Mouse (Mus musculus): ENCODE data around the gene Lingo3. TPM values are rescaled to one million over a fixed set of nuclear protein-coding genes. Genes with fewer than 3 reads are reported as not detected.
"Not testable (repeated sequence)": the region's sequence is repeated elsewhere in the genome, so short reads cannot be mapped to it uniquely, and the experiment has no call there.

Gene Lingo3
- total RNA-seq, 2 experiments from 2014 or later = 1.8 to 2.5 TPM

GRCm38 (mm10) chr10:80843087-80843930 lies 530 bp downstream of the Lingo3 start:
- no peak for DNase-seq

DNA sequence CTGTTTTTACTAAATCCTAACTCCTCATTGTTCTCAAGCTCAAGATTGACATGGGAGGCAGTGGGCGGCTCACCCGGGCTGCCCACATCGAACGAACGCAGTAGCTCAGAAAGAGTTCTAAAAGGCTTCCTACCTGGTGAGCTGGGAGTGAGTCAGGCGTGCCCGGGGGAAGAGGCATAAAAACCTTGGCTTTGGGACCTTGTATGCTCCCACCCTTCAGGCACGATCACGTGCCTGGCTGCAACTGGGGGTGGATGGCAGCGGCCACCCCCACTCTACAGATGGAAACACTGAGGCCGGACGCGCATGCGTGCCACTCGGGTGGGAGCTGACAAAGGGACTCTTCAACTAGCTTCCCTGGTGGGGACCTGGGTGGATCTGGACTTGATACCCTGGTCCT lies 1.5 kb downstream of the Lingo3 start:
- no peak for DNase-seq

DNA sequence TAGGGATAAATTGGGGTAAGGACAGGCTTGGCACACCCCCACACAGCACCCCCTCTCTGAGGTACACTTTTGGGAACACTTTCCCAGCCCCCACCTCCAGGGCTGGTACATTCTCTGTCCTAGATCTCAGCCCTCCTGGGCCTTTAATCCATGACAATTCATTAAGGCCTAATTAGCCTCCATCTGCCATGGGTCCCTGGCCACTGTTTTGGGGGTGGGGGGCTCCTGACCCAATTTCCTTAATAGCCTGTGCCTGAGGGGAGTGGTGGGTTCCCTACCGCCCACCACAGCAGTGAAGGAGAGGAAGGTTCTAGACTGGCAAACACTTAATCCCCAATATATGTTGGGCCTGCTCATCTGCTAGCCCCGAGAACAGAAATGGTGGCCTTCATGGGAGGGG lies 2.2 kb downstream of the Lingo3 start:
- DNase-seq = no peak

GRCm38 (mm10) chr10:80839848-80840247 lies 4.0 kb downstream of the Lingo3 start:
- DNase-seq = no peak

DNA sequence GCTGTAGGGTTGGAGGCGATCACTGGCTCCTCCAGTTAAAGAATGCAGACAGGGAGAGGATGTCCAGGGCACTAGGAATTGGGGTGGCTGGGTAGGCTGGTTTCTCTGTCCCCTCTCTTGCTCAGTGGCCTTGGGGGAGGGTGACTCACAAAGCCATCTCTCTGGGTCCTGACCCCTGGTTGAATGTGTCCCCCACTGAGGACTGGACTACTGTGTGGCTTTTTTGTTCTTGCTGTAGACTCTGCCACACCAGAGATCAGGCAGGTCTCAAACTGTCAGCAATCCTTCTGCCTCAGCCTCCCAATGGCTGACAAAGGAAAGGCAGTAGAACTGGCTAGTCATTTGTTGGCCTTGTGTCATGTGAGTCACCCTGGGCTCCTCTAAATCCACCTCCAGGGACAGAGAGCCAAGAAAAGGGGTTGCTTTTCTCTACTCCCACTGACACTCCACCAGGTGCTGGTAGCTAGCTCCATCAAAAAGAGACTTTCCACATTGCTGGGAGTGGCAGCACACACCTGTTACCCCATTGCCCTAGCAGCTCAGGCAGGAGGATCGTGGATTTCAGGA lies 5.4 kb downstream of the Lingo3 start:
- DNase-seq = no peak

GRCm38 (mm10) chr10:80837827-80838226 lies 6.0 kb downstream of the Lingo3 start:
- peak; percentile 46 for DNase-seq

DNA sequence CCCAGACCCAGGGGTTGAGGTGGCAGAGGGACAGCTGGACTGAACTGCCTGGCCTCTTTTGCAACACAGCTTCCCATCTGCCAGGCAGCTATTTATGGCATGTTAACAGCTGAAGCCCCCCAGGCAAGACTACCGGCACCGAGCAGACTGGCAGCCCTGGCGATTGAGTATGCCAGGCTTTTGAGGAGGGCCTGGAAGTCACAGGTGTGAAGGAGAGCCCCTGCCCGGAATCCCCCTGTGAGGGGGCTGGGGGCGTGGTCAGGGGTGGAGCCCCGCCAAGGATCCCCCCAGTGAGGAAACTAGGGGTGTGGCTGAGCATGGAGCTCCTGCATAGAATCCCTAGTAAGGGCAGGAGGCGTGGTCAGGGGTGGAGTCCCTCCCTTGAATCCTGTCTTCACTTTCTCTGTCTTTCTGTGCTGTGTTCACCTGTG lies 6.9 kb downstream of the Lingo3 start:
- no peak for DNase-seq

DNA sequence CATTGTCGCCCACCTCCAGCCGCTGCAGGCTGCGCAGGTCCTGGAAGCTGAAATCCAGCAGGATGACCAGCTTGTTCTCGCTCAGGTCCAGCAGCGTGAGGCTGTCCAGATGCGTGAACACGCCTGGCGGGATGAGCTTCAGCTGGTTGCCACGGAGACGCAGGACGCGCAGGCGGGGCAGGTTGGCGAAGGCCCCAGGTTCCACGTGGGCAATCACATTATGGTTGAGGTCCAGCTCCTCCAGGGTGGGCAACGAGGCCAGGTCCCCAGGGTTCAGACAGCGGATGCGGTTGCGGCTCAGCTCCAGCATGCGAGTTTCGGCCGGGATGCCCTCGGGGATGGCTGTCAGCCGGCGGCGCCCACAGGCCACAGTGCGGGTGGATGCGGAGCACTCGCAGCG lies 8.2 kb downstream of the Lingo3 start:
- DNase-seq = no peak

GRCm38 (mm10) chr10:80832818-80833217 lies 11.0 kb downstream of the Lingo3 start:
- DNase-seq = no peak

GRCm38 (mm10) chr10:80831136-80831535 lies 12.7 kb downstream of the Lingo3 start:
- peak; percentile 62 for DNase-seq

DNA sequence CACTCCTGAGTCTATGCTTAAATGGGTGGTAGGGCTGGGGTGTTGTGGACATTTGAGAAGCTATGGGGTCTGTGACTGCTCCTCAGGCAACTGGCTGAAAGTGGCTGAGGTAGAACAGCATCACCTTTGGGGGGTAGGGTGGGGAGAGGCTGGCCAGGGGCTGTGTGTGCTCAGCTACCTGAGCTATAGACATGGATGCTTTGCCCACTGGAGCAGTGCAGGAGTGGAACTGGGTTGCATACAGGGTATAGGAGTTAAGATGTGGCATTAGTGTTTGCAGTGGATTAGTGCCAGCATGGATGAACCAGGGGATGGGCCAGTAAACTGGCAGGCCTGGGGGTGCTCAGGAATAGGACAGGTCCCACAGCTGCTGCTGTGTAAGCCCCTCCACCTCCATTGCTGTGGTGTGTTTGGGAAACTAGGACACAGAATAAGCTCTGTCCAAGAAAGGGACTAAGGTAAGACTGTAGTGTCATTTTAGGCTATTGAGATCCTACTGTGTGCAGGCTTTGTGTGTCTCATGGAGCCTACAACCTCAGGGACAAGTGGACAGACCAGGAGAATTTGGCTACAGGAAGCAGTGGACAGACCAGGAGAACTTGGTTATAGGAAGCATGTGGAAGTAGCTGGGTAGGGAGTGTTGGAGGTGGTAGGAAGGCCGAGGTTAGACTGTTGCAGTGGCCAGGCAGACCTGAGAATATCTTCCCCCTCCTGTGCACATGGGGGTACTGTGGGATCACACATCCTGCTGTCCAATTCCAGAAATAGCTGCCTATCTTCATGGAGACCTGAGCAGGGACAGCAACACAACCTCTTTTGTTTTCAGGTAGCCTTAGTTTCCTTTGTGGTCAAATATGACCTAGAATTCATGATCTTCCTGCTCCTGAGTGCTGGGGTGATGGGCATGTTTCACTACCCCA lies 14.2 kb downstream of the Lingo3 start:
- no peak for DNase-seq

GRCm38 (mm10) chr10:80828587-80828986 lies 15.3 kb downstream of the Lingo3 start:
- not testable (repeated sequence) for DNase-seq

DNA sequence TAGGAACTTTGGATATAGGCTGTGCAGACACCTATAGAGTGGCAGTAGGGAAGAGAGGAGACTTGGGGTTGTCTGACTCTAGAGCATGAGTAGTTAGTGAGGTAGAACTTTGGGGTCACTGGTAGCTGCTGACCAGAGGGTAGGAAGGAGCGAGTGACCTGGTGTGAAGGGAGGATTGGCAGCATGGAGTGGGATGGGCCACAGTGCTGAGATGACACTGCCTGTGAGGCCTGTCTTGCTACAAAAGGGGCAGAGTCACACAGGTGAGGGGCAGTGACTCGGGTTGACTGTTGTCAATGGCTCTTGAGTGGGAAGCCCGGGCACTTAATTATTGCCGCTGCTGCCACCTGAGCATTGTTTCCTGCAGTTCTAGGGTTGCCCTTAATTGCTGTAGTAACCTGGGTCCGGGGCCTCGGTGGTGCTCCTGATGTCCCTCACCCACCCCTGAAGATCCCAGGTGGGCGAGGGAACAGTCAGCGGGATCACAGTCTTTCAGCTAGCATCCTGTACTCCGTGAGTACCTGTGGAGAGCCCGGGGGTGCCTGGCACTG lies 15.9 kb downstream of the Lingo3 start:
- no peak for DNase-seq

DNA sequence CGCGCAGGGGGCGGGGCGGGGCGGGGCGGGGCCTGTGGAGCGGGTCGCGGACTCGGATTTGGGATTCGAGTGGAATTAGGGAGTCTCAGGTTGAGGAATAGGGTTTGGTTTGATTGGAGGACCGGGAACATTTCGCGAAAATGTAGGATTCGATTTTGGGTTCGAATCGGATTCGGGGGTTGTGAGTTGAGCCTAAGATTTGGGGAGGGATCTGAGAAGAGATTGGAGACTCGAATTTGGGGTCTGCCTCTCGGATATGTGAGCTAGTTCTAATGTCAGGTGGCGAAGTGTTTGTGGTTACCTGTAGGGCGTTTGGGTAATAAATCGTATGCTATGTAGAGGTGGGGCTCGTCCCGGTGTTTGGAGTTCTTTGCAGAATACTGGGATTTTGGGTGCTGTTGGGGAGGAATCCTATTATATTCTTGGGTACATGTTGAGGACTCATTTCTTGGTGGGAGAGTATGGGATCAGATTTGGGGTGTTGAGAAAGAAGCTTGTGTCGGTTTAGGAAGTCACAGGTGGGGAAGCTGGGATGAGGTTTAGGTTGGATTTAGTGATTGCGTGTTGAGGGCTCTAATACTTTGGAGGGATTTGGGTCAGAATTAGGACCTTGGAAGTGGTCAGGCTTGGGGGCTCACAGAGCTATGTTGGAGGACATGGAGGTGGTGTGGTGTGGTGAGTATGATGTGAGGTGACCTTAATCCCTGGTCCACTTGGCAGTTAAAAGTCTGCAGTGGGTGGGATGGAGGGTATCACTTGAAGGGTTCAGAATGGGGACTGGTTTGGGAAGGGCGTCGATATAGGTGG lies 16.6 kb downstream of the Lingo3 start:
- DNase-seq = no peak

DNA sequence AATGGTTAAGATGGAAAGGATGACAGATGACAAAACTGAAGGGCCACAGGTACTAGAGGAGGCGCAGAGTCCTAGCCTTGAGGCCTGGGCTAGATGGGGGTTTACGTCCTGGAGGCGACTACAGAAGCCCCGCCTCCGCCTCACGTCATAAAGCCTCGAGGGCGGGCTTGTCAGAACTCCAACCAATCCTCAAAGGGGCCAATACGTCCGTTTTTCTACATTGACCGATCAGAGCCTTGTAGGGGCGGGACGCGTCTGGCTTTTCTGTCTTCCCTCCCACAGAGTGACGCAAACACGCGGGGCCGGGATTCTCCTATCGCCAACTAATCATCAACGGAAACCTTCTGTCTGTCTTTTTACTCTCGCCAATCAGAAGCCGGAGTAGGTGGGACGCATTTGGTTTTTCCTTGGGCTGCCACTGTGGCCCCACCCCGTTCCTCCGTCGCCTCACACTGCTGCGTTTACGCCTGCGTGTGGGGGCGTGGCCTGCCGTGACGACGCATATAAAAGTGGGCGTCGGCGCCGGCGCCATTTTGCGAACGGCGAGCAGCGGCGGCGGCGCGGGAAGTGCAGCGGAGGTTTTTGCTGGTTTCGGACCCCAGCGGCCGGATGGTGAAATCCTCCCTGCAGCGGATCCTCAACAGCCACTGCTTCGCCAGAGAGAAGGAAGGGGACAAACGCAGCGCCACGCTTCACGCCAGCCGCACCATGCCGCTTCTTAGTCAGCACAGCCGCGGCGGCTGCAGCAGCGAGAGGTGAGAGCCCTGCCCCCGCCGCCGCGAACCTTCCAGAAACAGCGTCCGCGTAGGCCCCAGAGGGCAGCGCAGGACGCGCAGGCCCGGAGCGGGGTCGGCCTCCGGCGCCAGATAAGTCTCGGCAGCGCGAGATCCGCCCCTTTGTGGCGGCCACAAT lies 17.4 kb downstream of the Lingo3 start, which contains the start of gene Oaz1:
Gene Oaz1, plus strand, starts transcription at position 506 of the 912 bp plus-strand sequence.
- DNase-seq = peak; percentile 98

DNA sequence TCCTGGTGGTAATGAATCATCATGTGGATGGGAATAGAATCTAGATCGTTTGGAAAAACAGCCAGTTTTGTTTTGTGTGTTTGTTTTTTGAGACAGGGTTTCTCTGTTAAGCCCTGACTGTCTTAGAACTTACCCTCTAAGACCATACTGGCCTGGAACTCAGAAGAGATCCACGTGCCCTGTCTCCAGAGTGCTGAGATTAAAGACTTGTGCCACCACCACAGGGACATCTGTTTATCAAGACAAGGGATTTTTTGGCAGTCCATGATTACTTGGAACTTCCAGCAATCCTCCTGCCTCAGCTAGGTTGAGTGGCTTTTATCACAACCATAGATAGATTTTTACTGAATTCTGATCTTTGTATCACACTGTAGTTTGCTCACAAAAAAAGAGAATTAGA lies 19.0 kb downstream of the Lingo3 start:
- no peak for DNase-seq

DNA sequence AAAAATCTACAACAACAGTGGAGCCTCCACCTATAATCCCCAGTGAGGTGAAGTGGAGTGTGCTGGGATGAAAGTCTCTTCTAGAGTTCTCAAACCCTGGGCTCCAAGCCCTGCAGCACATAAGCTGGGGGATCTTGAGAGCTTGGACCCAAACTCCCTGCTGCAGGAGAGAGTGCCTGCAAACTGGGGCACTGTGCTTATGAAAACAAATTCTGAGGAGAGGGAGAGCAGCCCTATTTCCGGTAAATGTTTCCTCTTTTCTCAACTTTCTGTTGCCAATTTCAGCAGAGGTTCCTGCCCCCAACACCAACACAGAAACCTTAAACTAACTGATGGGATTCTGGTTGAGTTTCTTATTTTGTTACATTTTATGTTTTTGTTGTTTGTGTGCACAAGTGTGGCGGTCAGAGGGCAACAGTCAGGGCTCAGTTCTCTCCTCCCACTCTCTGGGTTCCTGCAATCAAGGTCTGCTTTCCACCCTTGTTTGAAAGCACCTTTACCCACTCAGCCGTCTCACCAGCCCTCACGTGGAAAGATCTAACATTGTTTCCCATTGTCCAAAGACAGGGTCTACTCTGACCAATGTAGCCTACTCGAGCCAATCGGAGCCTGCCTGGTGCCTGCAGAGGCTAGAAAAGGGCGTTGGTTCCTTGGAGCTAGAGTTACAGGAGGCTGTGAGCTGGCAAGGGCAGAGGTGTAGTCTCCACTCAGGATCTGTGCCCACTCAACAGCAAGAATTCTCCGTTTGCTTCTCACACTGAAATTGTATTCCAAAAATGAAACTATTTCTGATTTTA lies 19.8 kb downstream of the Lingo3 start:
- no peak for DNase-seq

DNA sequence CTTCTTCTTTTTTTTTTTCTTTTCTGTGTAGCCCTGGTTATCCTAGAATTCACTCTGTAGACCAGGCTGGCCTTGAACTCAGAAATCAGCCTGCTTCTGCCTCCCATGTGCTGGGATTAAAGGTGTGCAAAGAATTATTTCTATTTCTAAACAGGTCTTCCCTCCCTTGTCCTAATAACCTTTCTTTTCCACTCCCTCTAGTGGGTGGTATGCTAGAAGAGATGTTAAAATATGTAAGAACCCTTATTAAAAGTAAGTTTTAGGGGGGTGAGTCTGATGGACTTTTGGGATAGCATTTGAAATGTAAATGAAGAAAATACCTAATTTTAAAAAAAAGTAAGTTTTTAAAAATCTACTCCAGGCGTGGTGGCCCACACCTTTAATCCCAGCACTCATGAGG lies 20.5 kb downstream of the Lingo3 start:
- DNase-seq = no peak

DNA sequence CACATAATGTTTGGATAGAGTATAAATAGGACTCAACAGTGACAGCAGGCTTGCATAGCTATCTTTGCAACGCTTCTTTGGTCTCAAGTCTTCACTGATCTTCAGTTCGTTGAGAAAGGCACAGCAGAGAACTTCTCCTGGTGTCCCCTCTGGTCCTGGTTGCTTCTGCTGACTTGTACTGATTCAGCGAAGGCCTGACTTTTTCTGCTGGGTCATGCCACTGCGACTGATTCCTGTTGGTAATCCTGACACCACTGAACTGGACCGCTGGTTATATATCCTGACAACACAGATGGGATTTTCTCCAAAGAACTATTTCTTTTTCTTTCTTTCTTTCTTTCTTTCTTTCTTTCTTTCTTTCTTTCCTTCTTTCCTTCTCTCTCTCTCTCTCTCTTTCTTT lies 21.3 kb downstream of the Lingo3 start:
- no peak for DNase-seq

DNA sequence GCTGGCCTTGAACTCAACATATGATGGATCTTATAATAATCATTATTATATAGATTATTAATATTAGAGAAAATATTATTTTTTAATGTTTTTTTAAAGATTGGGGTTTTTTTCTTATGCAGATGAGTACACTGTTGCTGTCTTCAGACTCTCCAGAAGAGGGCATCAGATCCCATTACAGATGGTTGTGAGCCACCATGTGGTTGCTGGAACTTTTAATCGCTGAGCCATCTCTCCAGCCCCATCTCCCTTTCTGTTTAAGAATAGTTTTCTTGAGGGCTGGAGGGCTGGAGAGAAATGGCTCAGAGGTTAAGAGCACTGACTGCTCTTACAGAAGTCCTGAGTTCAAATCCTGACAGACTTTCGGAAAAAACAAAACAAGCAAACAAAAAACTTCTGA lies 21.8 kb downstream of the Lingo3 start:
- DNase-seq = no peak

Data from heart, postnatal 4 days (tissue).